Mouse (Mus musculus) thymus, postnatal 0 days (tissue): ENCODE data around the gene Rab6a. TPM values are rescaled to one million over a fixed set of nuclear protein-coding genes. Genes with fewer than 3 reads are reported as not detected.
A peak's percentile ranks its signal among the peaks of the same experiment; 100 is the strongest.

Experiments
- DNase-seq: peaks from one replicate; pipeline ENCODE4 v3.0.0-alpha.2; 2015; ENCODE audit warnings: low spot score
- polyA plus RNA-seq: library from polyadenylated mRNA; unstranded; fragments of >200 nt; fragmentation: Nextera tagmentation; extraction: Ambion mirVana; gene quantifications from 2 replicates; pipeline ENCODE4 v1.2.1, GENCODE M21; 2015

The Rab6a gene
- polyA plus RNA-seq, 1 experiment from 2014 or later: 47.4 TPM

DNA sequence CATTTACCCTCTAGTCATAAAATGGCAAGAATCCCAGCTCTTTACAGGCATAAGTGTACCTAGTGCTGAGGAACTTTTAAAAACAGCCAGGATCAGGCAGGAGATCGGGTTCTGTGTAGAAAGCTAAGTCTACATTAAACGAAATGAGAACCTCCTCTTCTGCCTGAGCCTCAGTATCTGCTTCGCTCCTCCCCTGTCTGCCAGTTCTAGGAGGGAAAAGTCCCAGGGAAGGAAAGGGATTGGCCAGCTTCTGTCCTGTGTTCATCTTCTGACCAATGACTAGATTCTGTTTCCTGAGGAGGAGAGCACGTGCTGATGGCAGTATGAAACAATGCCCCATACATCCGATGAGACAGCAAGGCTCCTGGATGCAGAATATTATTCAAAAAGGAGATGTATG lies 73.9 kb downstream of the Rab6a start:
- no peak for DNase-seq

- DNase-seq: no peak
Observed at GRCm38 (mm10) chr7:100683241-100683640, 76.0 kb downstream of the Rab6a start.

DNA sequence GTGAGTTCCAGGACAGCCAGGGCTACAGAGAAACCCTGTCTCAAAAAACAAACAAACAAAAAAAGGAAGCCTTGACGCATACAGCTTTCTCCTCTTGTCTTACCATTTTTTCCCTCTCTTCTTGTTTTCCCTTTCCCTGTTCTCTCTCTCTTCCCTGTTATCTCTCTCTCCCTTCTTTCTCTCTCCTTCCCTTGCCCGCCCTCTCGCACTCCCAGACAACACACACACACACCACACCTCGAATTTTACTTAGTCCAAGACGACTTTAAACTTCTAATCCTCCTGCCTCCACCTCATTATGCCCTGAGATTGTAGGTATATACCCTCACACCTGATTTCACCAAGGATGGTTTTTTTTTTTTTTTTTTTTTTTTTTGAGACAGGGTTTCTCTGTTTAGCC lies 76.9 kb downstream of the Rab6a start:
- DNase-seq: no peak

GRCm38 (mm10) chr7:100684538-100684937 lies 77.3 kb downstream of the Rab6a start:
- peak; percentile 76 for DNase-seq

GRCm38 (mm10) chr7:100685061-100686030 lies 78.1 kb downstream of the Rab6a start:
- peak; percentile 68 for DNase-seq

- no peak for DNase-seq
Observed at GRCm38 (mm10) chr7:100688471-100688870, 81.3 kb downstream of the Rab6a start.

Other genes with a start within 250 kb of the Rab6a start
- gene C2cd3, start 235.2 kb upstream of the Rab6a start, polyA plus RNA-seq: 20.5 and 20.6 TPM in 2 replicates
- 41.5 and 48.4 TPM in 2 replicates for gene Ppme1, start 235.1 kb upstream of the Rab6a start, polyA plus RNA-seq
- 0.12 and 0.14 TPM in 2 replicates for gene Ucp3, start 134.4 kb upstream of the Rab6a start, polyA plus RNA-seq
- 803 and 920 TPM in 2 replicates for gene Ucp2, start 114.1 kb upstream of the Rab6a start, polyA plus RNA-seq
- 1.7 TPM in 2 replicates for gene Dnajb13, start 92.5 kb upstream of the Rab6a start, polyA plus RNA-seq
- gene Coa4, start 70.3 kb upstream of the Rab6a start, polyA plus RNA-seq: 18.4 and 18.6 TPM in 2 replicates
- 102 TPM in 2 replicates for gene Mrpl48, start 891 bp downstream of the Rab6a start, polyA plus RNA-seq
- gene Plekhb1, start 55.0 kb downstream of the Rab6a start, polyA plus RNA-seq: 5.8 and 7.1 TPM in 2 replicates
- 17.2 and 19.2 TPM in 2 replicates for gene Fam168a, start 99.2 kb downstream of the Rab6a start, polyA plus RNA-seq